Mouse (Mus musculus) bone marrow macrophage, adult 2 months (primary cell): ENCODE data around the gene Limd2. TPM values are rescaled to one million over a fixed set of nuclear protein-coding genes. Genes with fewer than 3 reads are reported as not detected.
"Not testable (repeated sequence)": the region's sequence is repeated elsewhere in the genome, so short reads cannot be mapped to it uniquely, and the experiment has no call there.

Experiments used
- H3K27ac ChIP-seq: 2 replicates; pipeline ENCODE4 v1.5.1; 2012; ENCODE audit warnings: low read depth, low read length; ENCODE audit not compliant: insufficient read depth
- H3K4me1 ChIP-seq: 2 replicates; pipeline ENCODE4 v1.6.1; 2012; ENCODE audit warnings: low read length; ENCODE audit not compliant: control insufficient read depth, insufficient read depth
- H3K4me3 ChIP-seq: 2 replicates; pipeline ENCODE4 v1.5.1; 2012; ENCODE audit warnings: mild to moderate bottlenecking, low read length, moderate library complexity; ENCODE audit not compliant: insufficient read depth
- CTCF ChIP-seq: IDR thresholded peaks from 2 replicates; pipeline ENCODE4 v1.5.1; 2012; ENCODE audit warnings: low read depth, mild to moderate bottlenecking, low read length, moderate library complexity
- POLR2A ChIP-seq: IDR thresholded peaks from 2 replicates; pipeline ENCODE4 v1.6.1; 2012; ENCODE audit warnings: mild to moderate bottlenecking, low read depth, low read length, borderline replicate concordance
- polyA plus RNA-seq: library from polyadenylated mRNA; stranded (reverse); fragments of >200 nt; gene quantifications from 2 replicates; pipeline ENCODE4 v1.2.4, GENCODE M21; 2012; ENCODE audit not compliant: missing spikeins, insufficient read depth, insufficient read length

Gene Limd2
- 263 and 272 TPM in 2 replicates for polyA plus RNA-seq

GRCm38 (mm10) chr11:106160841-106161721, at the start of gene Limd2, which contains the start of gene Gm10840:
TSS of gene Limd2 (minus strand) at chr11:106160860.
TSS of gene Gm10840 (plus strand) at chr11:106160850.
- no peak for TF ChIP-seq POLR2A
- TF ChIP-seq CTCF: no peak
- Histone ChIP-seq H3K4me3 (peak within 1 kb of the TSS; percentile 95), H3K4me1 (peaks cover 13% of the 10 kb centered on the region)

GRCm38 (mm10) chr11:106202123-106202465, 41.4 kb upstream of the Limd2 start, which contains the start of gene Strada:
TSS of gene Strada (minus strand) at chr11:106202168.
- peaks cover 12% of the 10 kb centered on the region for H3K4me1 ChIP-seq
- TF ChIP-seq CTCF: no peak
- no peak for TF ChIP-seq POLR2A
- H3K4me3 ChIP-seq: no peak within 1 kb of the TSS
- H3K27ac ChIP-seq: peak within 1 kb of the TSS; percentile 52

More at GRCm38 (mm10) chr11:106160841-106161721, at the start of gene Limd2, which contains the start of gene Gm10840:
- peak within 1 kb of the TSS; percentile 91 for H3K27ac ChIP-seq

- H3K4me3 ChIP-seq: no peak overlapping the region
- H3K4me1 ChIP-seq: peaks cover 12% of the 10 kb centered on the region
- no peak for TF ChIP-seq POLR2A
- no peak for TF ChIP-seq CTCF
- peak overlapping the region; percentile 52; the same call in 1 of the 2 replicates for H3K27ac ChIP-seq
These were observed 40.9 kb upstream of the Limd2 start for GRCm38 (mm10) chr11:106201337-106202122.

- Histone ChIP-seq H3K4me3 (no peak overlapping the region), H3K27ac (no peak overlapping the region), H3K4me1 (peaks cover 12% of the 10 kb centered on the region)
- no peak for TF ChIP-seq CTCF
- TF ChIP-seq POLR2A: no peak
These were observed 40.1 kb upstream of the Limd2 start for GRCm38 (mm10) chr11:106200756-106201155.

GRCm38 (mm10) chr11:106199997-106200396, 39.3 kb upstream of the Limd2 start:
- H3K4me3 ChIP-seq, H3K27ac ChIP-seq: not testable (repeated sequence)
- peaks cover 13% of the 10 kb centered on the region for H3K4me1 ChIP-seq

GRCm38 (mm10) chr11:106198277-106198676, 37.6 kb upstream of the Limd2 start:
- Histone ChIP-seq H3K4me3 (no peak overlapping the region), H3K27ac (no peak overlapping the region), H3K4me1 (peaks cover 17% of the 10 kb centered on the region)
- TF ChIP-seq POLR2A (no peak), CTCF (no peak)

- no peak overlapping the region for H3K4me3 ChIP-seq
- TF ChIP-seq CTCF (no peak), POLR2A (no peak)
- no peak overlapping the region for H3K27ac ChIP-seq
- peaks cover 13% of the 10 kb centered on the region; the same call in 1 of the 2 replicates for H3K4me1 ChIP-seq
These were observed 34.7 kb upstream of the Limd2 start for GRCm38 (mm10) chr11:106195341-106195740.

- no peak overlapping the region for H3K4me3 ChIP-seq
- H3K27ac ChIP-seq: no peak overlapping the region
- H3K4me1 ChIP-seq: peaks cover 13% of the 10 kb centered on the region; the same call in 1 of the 2 replicates
- TF ChIP-seq CTCF (no peak), POLR2A (no peak)
These were observed 34.2 kb upstream of the Limd2 start for GRCm38 (mm10) chr11:106194891-106195290.

GRCm38 (mm10) chr11:106194155-106194541, 33.5 kb upstream of the Limd2 start:
- peak overlapping the region; percentile 78 for H3K27ac ChIP-seq
- H3K4me1 ChIP-seq: peaks cover 13% of the 10 kb centered on the region; the same call in 1 of the 2 replicates
- peak overlapping the region; percentile 63 for H3K4me3 ChIP-seq
- TF ChIP-seq CTCF: no peak
- no peak for TF ChIP-seq POLR2A
